Mouse (Mus musculus) limb, embryonic 12.5 days (tissue): Measurements from ENCODE around the gene Mthfd2l. TPM values are rescaled to one million over a fixed set of nuclear protein-coding genes. Genes with fewer than 3 reads are reported as not detected.

Experiments used
- ATAC-seq: fragments of 200-750 bp; cut with Nextera tagmentation; 2 replicates; pipeline ENCODE4 v1.8.0; 2017; ENCODE audit warnings: low read depth, moderate TSS enrichment; ENCODE audit not compliant: insufficient number of reproducible peaks, insufficient read depth, low FRiP score, low TSS enrichment
- H3K27ac ChIP-seq: fragments of 300-500 bp; sonication (generic); 2 replicates; pipeline ENCODE4 v1.5.1; 2016; ENCODE audit warnings: mild to moderate bottlenecking, moderate library complexity
- H3K27me3 ChIP-seq: fragments of 300-500 bp; sonication (generic); 2 replicates; pipeline ENCODE4 v1.6.1; 2016; ENCODE audit warnings: mild to moderate bottlenecking, moderate library complexity
- H3K36me3 ChIP-seq: fragments of 300-500 bp; sonication (generic); 2 replicates; pipeline ENCODE4 v1.6.1; 2016; ENCODE audit warnings: mild to moderate bottlenecking, moderate library complexity
- H3K4me1 ChIP-seq: fragments of 300-500 bp; sonication (generic); replicated peaks from 2 replicates; pipeline ENCODE4 v1.6.1; 2016
- H3K4me2 ChIP-seq: fragments of 300-500 bp; sonication (generic); 2 replicates; pipeline ENCODE4 v1.6.1; 2016; ENCODE audit warnings: mild to moderate bottlenecking, moderate library complexity
- H3K4me3 ChIP-seq: fragments of 300-500 bp; sonication (generic); replicated peaks from 2 replicates; pipeline ENCODE4 v1.5.1; 2016; ENCODE audit warnings: mild to moderate bottlenecking
- H3K9ac ChIP-seq: fragments of 300-500 bp; sonication (generic); replicated peaks from 2 replicates; pipeline ENCODE4 v1.6.1; 2016; ENCODE audit warnings: mild to moderate bottlenecking, moderate library complexity
- H3K9me3 ChIP-seq: fragments of 300-500 bp; sonication (generic); 2 replicates; pipeline ENCODE4 v1.6.1; 2016; ENCODE audit warnings: mild to moderate bottlenecking, moderate library complexity
- WGBS: fragments of 180-500 bp; shearing (Covaris S2); methylation state at CpG from one replicate; pipeline ENCODE4 v1.1.7; 2016; 5-methylcytosine and 5-hydroxymethylcytosine counted together
- polyA plus RNA-seq: library from polyadenylated mRNA; unstranded; fragments of >200 nt; fragmentation: Nextera tagmentation; extraction: Ambion mirVana; gene quantifications from 2 replicates; pipeline ENCODE4 v1.2.1, GENCODE M21; 2016

The Mthfd2l gene
- polyA plus RNA-seq, 1 experiment from 2014 or later: 78.5 TPM

GRCm38 (mm10) chr5:90900147-90900546 is 30.8 kb upstream of the Mthfd2l start:
- Histone ChIP-seq H3K27me3 (peaks cover 25% of the 10 kb centered on the region), H3K4me1 (peaks cover 27% of the 10 kb centered on the region), H3K9ac (no peak overlapping the region), H3K4me2 (no peak overlapping the region), H3K4me3 (no peak overlapping the region), H3K9me3 (no peaks in the 10 kb centered on the region), H3K36me3 (no peaks in the 10 kb centered on the region), H3K27ac (no peak overlapping the region)
- WGBS: 56% methylated on average over 7 of the region's 7 CpGs
- no peak for ATAC-seq

- Histone ChIP-seq H3K36me3 (no peaks in the 10 kb centered on the region), H3K9me3 (no peaks in the 10 kb centered on the region), H3K27me3 (peaks cover 28% of the 10 kb centered on the region), H3K4me3 (no peak overlapping the region), H3K27ac (no peak overlapping the region), H3K4me2 (no peak overlapping the region), H3K9ac (no peak overlapping the region), H3K4me1 (peaks cover 27% of the 10 kb centered on the region)
- ATAC-seq: no peak
- WGBS: 74% methylated on average over 7 of the region's 7 CpGs
These were observed 30.2 kb upstream of the Mthfd2l start for GRCm38 (mm10) chr5:90900688-90901087.

GRCm38 (mm10) chr5:90902380-90903260 is 28.3 kb upstream of the Mthfd2l start:
- WGBS: 10% methylated on average over 10 of the region's 10 CpGs
- no peak for ATAC-seq
- no peak overlapping the region for H3K9ac ChIP-seq

GRCm38 (mm10) chr5:90903339-90904020 is 27.4 kb upstream of the Mthfd2l start, which contains the start of gene Cxcl2:
Gene Cxcl2, plus strand, starts transcription at chr5:90903871.
- ATAC-seq: peak; percentile 53; the same call in 1 of the 2 replicates
- peaks cover 26% of the 10 kb centered on the region for H3K4me1 ChIP-seq
- WGBS: 13% methylated on average over 22 of the region's 22 CpGs
- H3K9ac ChIP-seq: no peak within 1 kb of the TSS; the same call in 1 of the 2 replicates
- H3K27ac ChIP-seq: no peak within 1 kb of the TSS
- H3K4me3 ChIP-seq: peak within 1 kb of the TSS; percentile 32
- H3K36me3 ChIP-seq: no peaks in the 10 kb centered on the region
- H3K27me3 ChIP-seq: peaks cover 33% of the 10 kb centered on the region
- H3K9me3 ChIP-seq: no peaks in the 10 kb centered on the region
- H3K4me2 ChIP-seq: peak within 1 kb of the TSS; percentile 67

More at GRCm38 (mm10) chr5:90902380-90903260, 28.3 kb upstream of the Mthfd2l start:
- Histone ChIP-seq H3K4me3 (peak overlapping the region; percentile 32), H3K36me3 (no peaks in the 10 kb centered on the region), H3K9me3 (no peaks in the 10 kb centered on the region), H3K27ac (no peak overlapping the region), H3K4me2 (peak overlapping the region; percentile 67), H3K27me3 (peaks cover 33% of the 10 kb centered on the region), H3K4me1 (peaks cover 29% of the 10 kb centered on the region)

GRCm38 (mm10) chr5:90908983-90909382 is 21.9 kb upstream of the Mthfd2l start:
- H3K9me3 ChIP-seq: no peaks in the 10 kb centered on the region
- WGBS: 5% methylated on average over 2 of the region's 2 CpGs
- peaks cover 20% of the 10 kb centered on the region for H3K27me3 ChIP-seq
- no peak overlapping the region for H3K4me3 ChIP-seq
- H3K4me1 ChIP-seq: peaks cover 3% of the 10 kb centered on the region; the same call in 1 of the 2 replicates
- H3K4me2 ChIP-seq: no peak overlapping the region
- no peaks in the 10 kb centered on the region for H3K36me3 ChIP-seq
- ATAC-seq: no peak
- no peak overlapping the region for H3K9ac ChIP-seq
- H3K27ac ChIP-seq: no peak overlapping the region

- H3K27ac ChIP-seq: no peak overlapping the region
- no peaks in the 10 kb centered on the region for H3K9me3 ChIP-seq
- 78% methylated on average over 2 of the region's 2 CpGs for WGBS
- no peaks in the 10 kb centered on the region for H3K36me3 ChIP-seq
- H3K27me3 ChIP-seq: no peaks in the 10 kb centered on the region
- H3K9ac ChIP-seq: no peak overlapping the region
- no peak overlapping the region for H3K4me3 ChIP-seq
- no peak for ATAC-seq
- H3K4me2 ChIP-seq: no peak overlapping the region
- no peaks in the 10 kb centered on the region for H3K4me1 ChIP-seq
These were observed 11.4 kb upstream of the Mthfd2l start for GRCm38 (mm10) chr5:90919495-90919894.

GRCm38 (mm10) chr5:90922958-90923357 is 8.0 kb upstream of the Mthfd2l start:
- Histone ChIP-seq H3K4me2 (no peak overlapping the region), H3K9me3 (no peaks in the 10 kb centered on the region), H3K4me3 (no peak overlapping the region), H3K27me3 (no peaks in the 10 kb centered on the region), H3K9ac (no peak overlapping the region), H3K4me1 (no peaks in the 10 kb centered on the region), H3K27ac (no peak overlapping the region), H3K36me3 (no peaks in the 10 kb centered on the region)
- WGBS: 87% methylated on average over 4 of the region's 4 CpGs
- no peak for ATAC-seq

GRCm38 (mm10) chr5:90930546-90930945 is 371 bp upstream of the Mthfd2l start:
- peak overlapping the region; percentile 99 for H3K9ac ChIP-seq
- H3K9me3 ChIP-seq: no peaks in the 10 kb centered on the region
- H3K4me3 ChIP-seq: peak overlapping the region; percentile 81
- 47% methylated on average over 2 of the region's 2 CpGs for WGBS
- peak overlapping the region; percentile 99 for H3K27ac ChIP-seq
- ATAC-seq: peak; percentile 24; the same call in 1 of the 2 replicates
- H3K27me3 ChIP-seq: no peaks in the 10 kb centered on the region
- H3K36me3 ChIP-seq: peaks cover 19% of the 10 kb centered on the region
- H3K4me2 ChIP-seq: peak overlapping the region; percentile 61
- peaks cover 7% of the 10 kb centered on the region for H3K4me1 ChIP-seq

- Histone ChIP-seq H3K27ac (peak overlapping the region; percentile 99), H3K36me3 (peaks cover 22% of the 10 kb centered on the region), H3K4me1 (peaks cover 7% of the 10 kb centered on the region), H3K27me3 (no peaks in the 10 kb centered on the region), H3K4me2 (peak overlapping the region; percentile 61), H3K9me3 (no peaks in the 10 kb centered on the region), H3K9ac (peak overlapping the region; percentile 99), H3K4me3 (peak overlapping the region; percentile 81)
- ATAC-seq: no peak
- 7% methylated on average over 6 of the region's 6 CpGs for WGBS
These were observed 994 bp downstream of the Mthfd2l start for GRCm38 (mm10) chr5:90931911-90932310.

GRCm38 (mm10) chr5:90936706-90937105 is 5.8 kb downstream of the Mthfd2l start:
- Histone ChIP-seq H3K4me2 (no peak overlapping the region), H3K27me3 (no peaks in the 10 kb centered on the region), H3K4me1 (peaks cover 7% of the 10 kb centered on the region), H3K9ac (no peak overlapping the region), H3K36me3 (peaks cover 22% of the 10 kb centered on the region), H3K9me3 (no peaks in the 10 kb centered on the region), H3K27ac (no peak overlapping the region), H3K4me3 (no peak overlapping the region)
- no peak for ATAC-seq
- 42% methylated on average over 2 of the region's 2 CpGs for WGBS

GRCm38 (mm10) chr5:90945453-90945852 is 14.5 kb downstream of the Mthfd2l start:
- 88% methylated on average over 2 of the region's 2 CpGs for WGBS
- H3K4me1 ChIP-seq: no peaks in the 10 kb centered on the region
- H3K27me3 ChIP-seq: no peaks in the 10 kb centered on the region
- H3K27ac ChIP-seq: no peak overlapping the region
- H3K36me3 ChIP-seq: peaks cover 7% of the 10 kb centered on the region; the same call in 1 of the 2 replicates
- H3K9ac ChIP-seq: no peak overlapping the region
- H3K4me3 ChIP-seq: no peak overlapping the region
- H3K4me2 ChIP-seq: no peak overlapping the region
- no peaks in the 10 kb centered on the region for H3K9me3 ChIP-seq
- ATAC-seq: no peak
